Mouse (Mus musculus) layer of hippocampus, adult 2 months (tissue): Measurements from ENCODE around the gene Col4a3. TPM values are rescaled to one million over a fixed set of nuclear protein-coding genes. Genes with fewer than 3 reads are reported as not detected.

Source experiments
- DNase-seq, 2 experiments: peaks; one replicate each; pipeline ENCODE4 v3.0.0; 2022; ENCODE audit warnings: low spot score in 2 of 2
- H3K27ac ChIP-seq: fragments of 200-600 bp; 2 replicates; pipeline ENCODE4 v1.8.1; 2022
- H3K4me3 ChIP-seq: fragments of 200-600 bp; 2 replicates; pipeline ENCODE4 v1.8.1; 2022; ENCODE audit warnings: mild to moderate bottlenecking
- CTCF ChIP-seq: fragments of 200-600 bp; conservative IDR thresholded peaks from 2 replicates; pipeline ENCODE4 v1.8.1; 2022; ENCODE audit warnings: antibody characterized with exemption, mild to moderate bottlenecking, moderate library complexity
- total RNA-seq, 2 experiments: library from RNA; stranded (reverse); gene quantifications; 2 replicates each; pipeline ENCODE4 v1.2.3; 2021

Gene Col4a3
- total RNA-seq, 2 experiments from 2014 or later = 0.32 to 0.46 TPM

DNA sequence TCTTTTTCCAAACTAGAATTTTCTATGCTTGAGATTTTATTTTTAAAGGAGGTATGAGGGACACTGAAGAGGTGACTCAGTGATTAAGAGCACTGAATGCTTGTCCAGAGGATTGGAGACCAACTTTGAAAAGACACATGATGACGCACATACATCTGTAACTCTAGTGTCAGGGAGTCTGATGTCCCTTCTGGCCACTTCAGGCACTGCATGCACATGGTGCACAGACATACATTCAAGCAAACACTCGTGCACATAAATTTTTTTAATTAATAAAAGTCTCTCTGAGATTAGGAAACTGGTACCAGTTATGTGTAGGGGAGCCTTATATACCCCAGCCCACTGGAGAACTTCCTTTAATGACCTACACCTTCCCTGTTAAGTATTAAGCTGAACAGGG, 10.5 kb upstream of the Col4a3 start:
- DNase-seq = no peak
- H3K27ac ChIP-seq = no peak overlapping the region
- TF ChIP-seq CTCF = peak; percentile 51
- H3K4me3 ChIP-seq = no peak overlapping the region

- no peak for DNase-seq
- Histone ChIP-seq H3K27ac (no peak overlapping the region), H3K4me3 (no peak overlapping the region)
- no peak for TF ChIP-seq CTCF
These were observed 9.4 kb upstream of the Col4a3 start for GRCm38 (mm10) chr1:82577339-82577738.

DNA sequence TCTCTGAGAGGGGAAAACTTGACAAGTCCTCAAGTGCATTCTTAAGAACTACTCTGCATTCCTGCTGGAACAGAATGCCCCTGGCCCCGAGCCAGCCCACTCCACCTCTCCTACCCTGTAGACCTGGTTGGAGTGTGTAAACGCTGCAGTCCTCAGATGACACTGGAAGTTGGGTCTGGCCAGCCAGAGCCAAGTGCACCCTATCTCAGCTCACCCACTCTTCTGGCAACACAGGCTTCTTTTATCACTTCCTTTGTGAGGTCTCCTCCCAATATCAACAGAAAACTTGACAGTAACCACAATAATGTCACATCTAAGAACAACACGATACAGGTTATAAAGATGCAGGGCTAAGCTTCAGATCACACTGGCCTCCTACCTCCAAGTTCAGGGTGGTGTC, 8.8 kb upstream of the Col4a3 start:
- no peak overlapping the region for H3K27ac ChIP-seq
- DNase-seq = no peak
- H3K4me3 ChIP-seq = no peak overlapping the region
- TF ChIP-seq CTCF = no peak

GRCm38 (mm10) chr1:82578320-82578719, 8.4 kb upstream of the Col4a3 start:
- no peak for TF ChIP-seq CTCF
- H3K27ac ChIP-seq = no peak overlapping the region
- no peak overlapping the region for H3K4me3 ChIP-seq

DNA sequence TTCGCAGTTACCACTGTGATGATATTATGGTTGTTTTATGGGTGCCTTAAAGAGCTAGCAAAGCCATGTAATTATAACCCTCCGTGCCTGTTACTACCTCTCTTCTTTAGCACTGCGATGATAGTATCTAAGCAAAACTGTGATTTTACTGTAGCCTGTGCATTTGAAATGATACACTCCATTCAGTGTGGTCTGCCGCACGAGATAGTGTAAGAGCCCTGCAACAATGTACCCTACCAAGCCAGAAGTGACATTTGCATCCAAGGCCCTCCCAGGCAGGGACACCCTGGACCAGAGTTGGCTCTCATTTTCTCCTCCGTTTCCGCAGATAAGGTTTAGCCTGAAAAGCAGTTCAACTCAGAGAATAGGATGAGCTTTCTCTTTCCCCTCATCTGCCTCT, 740 bp upstream of the Col4a3 start:
- Histone ChIP-seq H3K27ac (no peak overlapping the region), H3K4me3 (no peak overlapping the region)
- DNase-seq = no peak
- TF ChIP-seq CTCF = no peak

More at GRCm38 (mm10) chr1:82578320-82578719, 8.4 kb upstream of the Col4a3 start:
- DNase-seq = no peak

- DNase-seq = no peak
- Histone ChIP-seq H3K4me3 (no peak overlapping the region), H3K27ac (no peak overlapping the region)
- no peak for TF ChIP-seq CTCF
These were observed 3.5 kb downstream of the Col4a3 start for GRCm38 (mm10) chr1:82590266-82590665.

- TF ChIP-seq CTCF = no peak
- DNase-seq = no peak
- no peak overlapping the region for H3K27ac ChIP-seq
- H3K4me3 ChIP-seq = no peak overlapping the region
These were observed 10.3 kb downstream of the Col4a3 start for GRCm38 (mm10) chr1:82596864-82597596.

DNA sequence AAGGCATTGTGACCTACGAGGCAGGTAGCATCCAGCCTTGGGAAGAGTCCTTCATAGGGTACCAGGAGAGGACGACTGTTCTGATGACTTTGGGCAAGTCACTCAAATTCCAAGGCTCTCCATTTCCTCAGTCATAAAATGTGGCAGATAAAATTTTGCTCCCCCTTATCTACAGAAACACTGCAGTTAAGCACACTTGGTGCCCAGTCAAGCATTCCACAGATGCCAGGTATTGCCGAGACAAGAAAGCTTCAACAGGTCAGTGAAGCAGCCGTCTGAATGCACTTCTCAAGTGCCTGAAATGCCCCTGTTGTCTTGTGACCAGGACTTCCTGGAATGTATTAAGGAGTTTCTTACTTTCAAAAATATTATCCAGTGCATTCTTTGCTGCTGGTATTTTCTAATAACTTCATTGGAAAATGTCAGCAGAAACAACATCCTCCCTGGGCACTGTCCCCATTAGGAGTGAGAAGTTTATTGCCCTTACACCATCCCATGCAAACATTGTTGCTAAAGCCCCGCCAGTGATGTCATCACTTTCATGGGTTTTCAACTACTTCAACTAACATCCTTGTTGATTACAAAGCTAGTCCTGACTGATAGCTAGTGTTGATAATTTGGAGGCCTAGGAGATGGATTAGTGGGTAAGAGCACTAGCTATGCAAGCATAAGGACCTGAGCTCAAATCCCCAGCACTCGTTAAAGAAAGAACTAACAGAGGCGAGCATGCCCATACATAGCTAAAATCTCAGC, 16.7 kb downstream of the Col4a3 start:
- no peak overlapping the region for H3K27ac ChIP-seq

DNA sequence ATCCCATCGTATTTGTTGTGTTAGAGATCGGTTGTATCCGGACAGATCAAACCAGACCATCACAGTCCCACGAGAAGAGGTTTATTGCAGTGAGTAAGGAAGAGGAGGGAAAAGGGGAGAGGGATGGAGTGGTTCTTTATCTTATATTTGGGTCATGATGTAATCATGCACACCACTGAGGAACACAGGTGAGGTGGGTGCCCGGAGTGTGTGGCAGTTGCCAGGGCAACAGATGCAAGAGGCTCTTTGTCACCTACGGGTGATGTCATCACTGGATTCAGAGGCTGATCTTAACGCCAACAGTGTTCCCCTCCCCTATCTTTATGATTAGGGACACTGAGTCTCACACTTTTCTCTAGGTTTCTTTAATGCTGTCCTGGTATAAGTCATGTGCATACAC, 18.6 kb downstream of the Col4a3 start:
- H3K27ac ChIP-seq = no peak overlapping the region
- no peak for DNase-seq
- TF ChIP-seq CTCF = no peak
- H3K4me3 ChIP-seq = no peak overlapping the region

More for the DNA sequence above, 16.7 kb downstream of the Col4a3 start:
- DNase-seq = no peak
- no peak for TF ChIP-seq CTCF
- H3K4me3 ChIP-seq = no peak overlapping the region

- DNase-seq = no peak
- no peak overlapping the region for H3K27ac ChIP-seq
- TF ChIP-seq CTCF = no peak
- H3K4me3 ChIP-seq = no peak overlapping the region
These were observed 19.1 kb downstream of the Col4a3 start for GRCm38 (mm10) chr1:82605856-82606255.

GRCm38 (mm10) chr1:82608646-82609262, 22.0 kb downstream of the Col4a3 start:
- no peak for TF ChIP-seq CTCF
- peak in 1 of 2 experiments; percentile 13 for DNase-seq
- no peak overlapping the region for H3K27ac ChIP-seq
- no peak overlapping the region for H3K4me3 ChIP-seq

DNA sequence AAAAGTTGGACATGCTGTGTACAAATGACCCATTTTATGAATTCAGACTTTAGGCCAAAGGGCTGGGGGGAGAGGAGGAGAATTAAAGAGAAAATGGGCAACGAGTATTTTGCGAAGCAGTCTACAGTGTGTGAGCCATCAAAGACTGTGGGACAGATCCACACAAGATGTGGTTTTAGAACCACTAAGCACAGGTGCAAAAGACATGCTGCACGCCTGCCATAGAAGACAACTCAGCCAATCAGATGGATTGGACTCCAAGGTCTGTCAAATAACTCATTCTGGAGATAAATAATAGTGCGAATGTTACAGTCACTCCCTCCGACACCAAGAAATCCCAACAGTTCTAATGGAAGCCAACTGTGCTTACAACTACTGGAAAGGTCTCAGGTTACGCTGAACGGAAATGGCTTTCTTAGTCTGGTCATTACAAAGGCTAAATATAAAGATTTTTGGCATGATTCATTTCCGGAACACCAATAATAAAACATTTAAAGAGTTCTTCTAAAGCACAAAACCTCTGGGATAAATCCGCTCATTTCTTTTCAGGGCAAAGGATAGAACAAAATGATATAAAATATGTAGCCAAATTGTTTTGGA, 25.4 kb downstream of the Col4a3 start:
- no peak overlapping the region for H3K27ac ChIP-seq
- no peak for TF ChIP-seq CTCF
- no peak overlapping the region for H3K4me3 ChIP-seq
- DNase-seq = no peak

DNA sequence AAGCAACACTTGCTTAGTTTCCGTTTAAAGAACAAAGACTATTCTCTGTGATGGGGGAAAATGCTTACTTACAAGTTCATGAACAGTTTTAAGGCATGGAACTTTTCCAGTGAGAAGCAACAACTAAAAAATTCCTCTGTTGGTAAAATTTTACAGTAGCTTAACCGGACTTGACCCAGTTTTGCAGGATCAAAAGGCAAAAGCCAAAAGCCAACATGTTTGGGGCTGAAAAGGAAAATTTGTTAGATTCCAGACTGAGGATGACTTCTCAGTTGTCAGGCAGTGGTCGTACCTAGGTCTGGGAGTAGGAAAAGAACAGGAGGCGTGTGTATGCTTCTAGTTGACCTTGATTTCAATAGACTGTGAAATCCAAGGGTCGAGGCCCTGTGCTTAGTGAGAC, 31.3 kb downstream of the Col4a3 start:
- Histone ChIP-seq H3K27ac (no peak overlapping the region), H3K4me3 (no peak overlapping the region)
- TF ChIP-seq CTCF = no peak
- no peak for DNase-seq
